Mouse (Mus musculus) spleen, postnatal 14 days (tissue): ENCODE data around the gene Ogdhl.
"Not testable (repeated sequence)": the region's sequence is repeated elsewhere in the genome, so short reads cannot be mapped to it uniquely, and the experiment has no call there.

Experiments used
- DNase-seq, 2 experiments: peaks; one replicate each; pipeline ENCODE4 v3.0.0; 2021 to 2022; ENCODE audit warnings: low spot score in 2 of 2

The Ogdhl gene

GRCm38 (mm10) chr14:32321732-32322685 is at the start of gene Ogdhl:
Gene Ogdhl, plus strand, starts transcription at chr14:32322019.
- peak in 1 of 2 experiments; percentile 32 for DNase-seq

- no peak for DNase-seq
These were observed 20.2 kb upstream of the Ogdhl start for GRCm38 (mm10) chr14:32301622-32302021.

- no peak for DNase-seq
These were observed 19.4 kb upstream of the Ogdhl start for GRCm38 (mm10) chr14:32302423-32302822.

- no peak for DNase-seq
These were observed 16.9 kb upstream of the Ogdhl start for GRCm38 (mm10) chr14:32304921-32305320.

GRCm38 (mm10) chr14:32309876-32310275 is 11.9 kb upstream of the Ogdhl start:
- DNase-seq: peak in 1 of 2 experiments; percentile 10

- DNase-seq: no peak
These were observed 10.3 kb upstream of the Ogdhl start for GRCm38 (mm10) chr14:32311381-32312035.

- no peak for DNase-seq
These were observed 4.0 kb upstream of the Ogdhl start for GRCm38 (mm10) chr14:32317822-32318221.

GRCm38 (mm10) chr14:32323221-32323620 is 1.4 kb downstream of the Ogdhl start:
- DNase-seq: no peak

GRCm38 (mm10) chr14:32327366-32327765 is 5.5 kb downstream of the Ogdhl start:
- DNase-seq: no peak

GRCm38 (mm10) chr14:32332515-32333445 is 11.0 kb downstream of the Ogdhl start:
- no peak for DNase-seq

GRCm38 (mm10) chr14:32336021-32336420 is 14.2 kb downstream of the Ogdhl start:
- no peak for DNase-seq

GRCm38 (mm10) chr14:32336547-32336946 is 14.7 kb downstream of the Ogdhl start:
- no peak for DNase-seq

- no peak for DNase-seq
These were observed 20.0 kb downstream of the Ogdhl start for GRCm38 (mm10) chr14:32341823-32342222.

GRCm38 (mm10) chr14:32344176-32344575 is 22.4 kb downstream of the Ogdhl start:
- no peak for DNase-seq

- no peak for DNase-seq
These were observed 22.9 kb downstream of the Ogdhl start for GRCm38 (mm10) chr14:32344694-32345093.

- no peak for DNase-seq
These were observed 25.5 kb downstream of the Ogdhl start for GRCm38 (mm10) chr14:32347307-32347706.

- not testable (repeated sequence) for DNase-seq
These were observed 29.5 kb downstream of the Ogdhl start for GRCm38 (mm10) chr14:32351181-32351920.

GRCm38 (mm10) chr14:32364359-32364758 is 42.5 kb downstream of the Ogdhl start:
- no peak for DNase-seq

GRCm38 (mm10) chr14:32369756-32370155 is 47.9 kb downstream of the Ogdhl start:
- DNase-seq: no peak

- no peak for DNase-seq
These were observed 50.7 kb downstream of the Ogdhl start for GRCm38 (mm10) chr14:32372510-32372909.
